Mouse (Mus musculus): ENCODE data around the gene Gm45337.
"Not testable (repeated sequence)": the region's sequence is repeated elsewhere in the genome, so short reads cannot be mapped to it uniquely, and the experiment has no call there.

Gm45337 gene

GRCm38 (mm10) chr7:142144507-142144906, at the start of gene Gm45337:
Gene Gm45337 (minus strand): TSS chr7:142144607.
- DNase-seq: no peak

DNA sequence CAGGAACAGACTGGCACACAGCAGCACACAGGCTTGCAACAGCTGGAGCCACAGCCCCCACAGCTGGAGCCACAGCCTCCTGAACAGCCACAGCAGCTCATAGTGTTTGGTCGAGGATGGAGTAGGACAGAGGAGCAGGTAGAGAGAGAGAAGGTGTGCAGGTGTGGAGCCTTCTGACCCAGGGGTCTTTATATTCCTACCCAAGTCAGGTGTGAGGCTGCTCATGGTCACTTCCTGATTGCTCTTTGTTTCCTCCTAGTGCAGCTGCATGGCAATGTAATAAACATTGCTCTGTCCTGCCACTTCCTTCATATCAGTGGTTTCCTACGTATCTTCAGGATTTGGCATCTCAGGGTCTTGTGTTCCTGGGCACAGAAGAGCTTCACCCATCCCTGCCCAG, 45.9 kb upstream of the Gm45337 start, which contains the start of gene Gm10153:
Gene Gm10153, minus strand, starts transcription at position 101 of the 400 bp plus-strand sequence.
- no peak for DNase-seq

- no peak for DNase-seq
These were observed 43.7 kb upstream of the Gm45337 start for GRCm38 (mm10) chr7:142188156-142188555.

- DNase-seq: no peak
These were observed 36.6 kb upstream of the Gm45337 start for GRCm38 (mm10) chr7:142181021-142181420.

GRCm38 (mm10) chr7:142178685-142179084, 34.3 kb upstream of the Gm45337 start:
- DNase-seq: no peak

DNA sequence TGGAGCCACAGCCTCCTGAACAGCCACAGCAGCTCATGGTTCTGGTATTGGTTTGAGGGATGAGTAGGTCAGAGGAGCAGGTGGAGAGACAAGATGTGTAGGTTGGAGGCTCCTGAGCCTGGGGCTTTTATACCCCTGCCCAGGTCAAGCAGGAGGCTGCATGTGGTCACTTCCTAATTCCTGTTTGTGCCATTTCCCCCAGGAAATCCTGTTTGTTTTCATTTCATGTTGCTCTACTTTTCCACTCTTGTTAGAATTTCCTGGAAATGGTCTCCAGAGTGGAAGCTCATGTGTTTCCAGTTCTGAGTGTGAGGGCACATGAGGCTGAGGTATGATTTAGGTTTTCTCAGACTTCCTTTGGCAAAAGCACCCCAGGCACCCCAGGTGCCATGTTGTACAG, 31.5 kb upstream of the Gm45337 start, which contains the start of gene Krtap5-2:
Gene Krtap5-2, minus strand, starts transcription at position 101 of the 400 bp plus-strand sequence.
- not testable (repeated sequence) for DNase-seq

DNA sequence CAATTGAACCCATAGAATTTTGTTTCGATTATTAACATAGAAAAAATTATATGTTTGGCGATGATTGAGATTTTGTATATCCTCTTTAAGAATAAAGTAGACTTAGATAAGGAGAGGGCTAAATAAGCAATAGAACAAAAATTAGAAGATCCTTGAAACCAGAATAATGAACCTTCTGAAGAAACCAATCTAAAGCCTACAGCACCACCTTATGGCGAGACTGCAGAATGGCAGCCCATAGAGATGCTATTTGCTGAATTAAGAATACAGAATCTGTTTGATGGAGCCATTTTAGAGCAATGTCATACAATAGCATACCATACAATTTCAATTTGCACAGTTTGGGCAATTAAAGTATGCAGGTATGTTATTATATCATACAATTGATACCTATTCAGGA, 25.4 kb upstream of the Gm45337 start:
- DNase-seq: no peak

DNA sequence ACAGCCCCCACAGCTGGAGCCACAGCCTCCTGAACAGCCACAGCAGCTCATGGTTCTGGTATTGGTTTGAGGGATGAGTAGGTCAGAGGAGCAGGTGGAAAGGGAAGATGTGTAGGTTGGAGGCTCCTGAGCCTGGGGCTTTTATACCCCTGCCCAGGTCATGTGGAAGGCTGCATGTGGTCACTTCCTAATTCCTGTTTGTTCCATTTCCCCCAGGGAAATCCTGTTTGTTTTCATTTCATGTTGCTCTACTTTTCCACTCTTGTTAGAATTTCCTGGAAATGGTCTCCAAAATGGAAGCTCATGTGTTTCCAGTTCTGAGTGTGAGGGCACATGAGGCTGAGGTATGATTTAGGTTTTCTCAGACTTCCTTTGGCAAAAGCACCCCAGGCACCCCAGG, 21.2 kb upstream of the Gm45337 start, which contains the start of gene Gm4553:
Gene Gm4553, minus strand, starts transcription at position 101 of the 400 bp plus-strand sequence.
- not testable (repeated sequence) for DNase-seq

DNA sequence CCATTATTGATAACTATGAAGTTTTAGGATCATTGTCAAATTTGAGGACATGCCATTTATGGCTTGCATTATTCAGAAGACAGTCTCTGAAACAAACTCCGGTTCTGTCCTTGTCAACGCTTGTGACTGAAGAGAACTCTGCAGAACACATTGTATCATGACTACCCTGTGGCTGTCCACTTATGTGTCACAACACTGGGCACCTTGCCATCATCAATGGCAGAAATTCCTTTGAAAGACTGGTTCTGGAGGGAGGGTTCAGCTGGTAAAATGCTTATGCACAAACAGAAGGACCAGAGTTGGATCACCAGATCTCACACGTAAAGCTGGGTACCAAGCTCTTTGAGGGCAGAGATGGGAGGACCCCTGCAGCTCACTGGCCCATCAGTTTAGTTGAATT, 15.0 kb upstream of the Gm45337 start:
- no peak for DNase-seq

- DNase-seq: not testable (repeated sequence)
These were observed 12.6 kb upstream of the Gm45337 start, which contains the start of gene Gm29735 for GRCm38 (mm10) chr7:142157013-142157412. Gene Gm29735 (minus strand): TSS chr7:142157113.

GRCm38 (mm10) chr7:142155308-142155707, 10.9 kb upstream of the Gm45337 start:
- DNase-seq: no peak

DNA sequence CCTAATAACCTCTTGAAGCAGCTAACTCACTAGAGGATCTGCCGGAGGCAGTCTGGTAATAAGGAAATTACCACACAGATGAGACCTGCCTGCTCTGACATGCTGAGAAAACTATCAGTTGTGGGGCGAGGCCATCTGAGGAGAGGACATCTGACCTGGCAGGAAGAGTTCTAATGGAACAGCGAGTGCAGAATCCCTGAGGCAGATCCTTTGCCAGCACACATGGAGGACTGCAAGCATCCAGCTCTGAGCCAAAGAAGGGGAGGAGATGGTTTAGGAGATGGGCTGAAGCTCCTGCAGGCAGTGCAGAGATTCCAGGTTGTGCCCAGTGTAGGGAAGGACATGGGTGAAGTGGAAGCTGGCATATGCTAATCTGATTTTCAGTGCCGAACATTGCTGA, 7.8 kb upstream of the Gm45337 start:
- DNase-seq: no peak

DNA sequence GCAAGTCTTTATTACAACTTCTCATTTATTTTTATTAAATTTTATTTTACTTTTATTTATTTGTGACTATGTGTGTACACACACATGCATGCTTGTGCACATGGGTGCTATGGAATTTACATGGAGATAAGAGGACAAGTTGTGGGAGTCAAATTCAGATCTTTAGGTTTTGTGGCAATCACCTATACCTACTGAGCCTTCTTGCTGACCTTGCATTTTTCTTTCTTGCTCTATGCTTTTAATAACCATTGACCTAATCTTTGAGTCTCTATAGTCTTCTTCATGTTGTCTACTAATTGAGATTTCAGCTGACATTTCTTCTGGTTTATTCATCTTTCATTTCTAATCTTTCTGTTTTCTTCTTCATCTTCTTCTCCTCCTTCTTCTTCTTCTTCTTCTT, 4.2 kb upstream of the Gm45337 start:
- no peak for DNase-seq

- DNase-seq: peak in 1 of 2 experiments; percentile 6
These were observed 1.6 kb upstream of the Gm45337 start for GRCm38 (mm10) chr7:142146033-142146432.

GRCm38 (mm10) chr7:142145413-142145940, 1.1 kb upstream of the Gm45337 start:
- no peak for DNase-seq

DNA sequence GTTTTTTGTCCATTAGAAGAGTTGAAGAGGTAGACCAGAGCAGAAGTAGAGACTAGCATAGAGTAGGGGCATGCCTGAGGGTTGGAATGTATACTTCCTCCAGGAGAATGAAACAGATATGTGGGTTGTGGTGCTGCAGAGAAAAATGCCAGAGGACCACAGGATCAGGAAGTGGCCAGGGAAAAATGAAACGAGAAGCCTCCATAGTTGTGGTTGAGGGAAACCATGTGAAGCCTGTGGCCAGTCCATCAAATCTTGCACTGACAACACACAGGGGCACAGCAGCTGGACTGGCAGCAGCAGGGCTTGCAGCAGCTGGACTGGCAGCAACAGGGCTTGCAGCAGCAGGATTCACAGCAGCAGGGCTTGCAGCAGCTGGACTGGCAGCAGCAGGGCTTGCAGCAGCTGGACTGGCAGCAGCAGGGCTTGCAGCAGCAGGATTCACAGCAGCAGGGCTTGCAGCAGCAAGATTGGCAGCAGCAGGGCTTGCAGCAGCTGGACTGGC, 849 bp downstream of the Gm45337 start:
- not testable (repeated sequence) for DNase-seq

DNA sequence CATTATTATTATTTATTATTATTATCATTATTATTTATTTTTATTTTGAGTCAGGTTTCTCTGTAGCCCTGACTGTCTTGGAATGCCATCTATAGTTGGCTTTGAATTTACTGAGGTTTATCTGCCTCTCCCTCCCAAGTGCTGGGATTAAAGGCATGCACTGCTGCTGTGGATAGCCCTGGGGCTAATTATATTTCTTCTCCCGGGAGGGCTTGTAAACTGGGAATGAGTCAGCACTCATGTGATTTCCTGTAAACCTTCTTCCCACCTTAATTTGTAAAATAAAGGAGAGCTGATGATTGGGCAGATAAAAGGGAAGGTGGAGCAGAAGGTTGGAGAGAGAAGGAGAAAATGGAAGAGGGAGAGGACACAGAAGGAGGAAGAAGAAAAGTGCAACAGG, 3.7 kb downstream of the Gm45337 start:
- no peak for DNase-seq

DNA sequence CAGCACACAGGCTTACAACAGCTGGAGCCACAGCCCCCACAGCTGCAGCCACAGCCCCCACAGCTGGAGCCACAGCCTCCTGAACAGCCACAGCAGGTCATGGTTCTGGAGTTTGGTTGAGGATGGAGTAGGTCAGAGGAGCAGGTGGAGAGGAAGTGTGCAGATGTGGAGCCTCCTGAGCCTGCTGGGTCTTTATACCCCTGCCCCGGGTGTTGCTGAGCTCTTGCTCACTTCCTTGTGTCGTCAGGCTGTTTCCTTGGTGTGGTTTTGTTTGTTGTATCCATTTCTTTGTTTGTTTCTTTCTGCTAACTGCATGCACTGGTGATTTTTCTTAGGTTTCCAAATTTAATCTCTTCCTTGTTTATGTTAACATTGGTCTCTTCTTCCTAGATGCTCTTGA, 8.5 kb downstream of the Gm45337 start, which contains the start of gene Gm39115:
Gene Gm39115, minus strand, starts transcription at position 101 of the 400 bp plus-strand sequence.
- DNase-seq: not testable (repeated sequence)

DNA sequence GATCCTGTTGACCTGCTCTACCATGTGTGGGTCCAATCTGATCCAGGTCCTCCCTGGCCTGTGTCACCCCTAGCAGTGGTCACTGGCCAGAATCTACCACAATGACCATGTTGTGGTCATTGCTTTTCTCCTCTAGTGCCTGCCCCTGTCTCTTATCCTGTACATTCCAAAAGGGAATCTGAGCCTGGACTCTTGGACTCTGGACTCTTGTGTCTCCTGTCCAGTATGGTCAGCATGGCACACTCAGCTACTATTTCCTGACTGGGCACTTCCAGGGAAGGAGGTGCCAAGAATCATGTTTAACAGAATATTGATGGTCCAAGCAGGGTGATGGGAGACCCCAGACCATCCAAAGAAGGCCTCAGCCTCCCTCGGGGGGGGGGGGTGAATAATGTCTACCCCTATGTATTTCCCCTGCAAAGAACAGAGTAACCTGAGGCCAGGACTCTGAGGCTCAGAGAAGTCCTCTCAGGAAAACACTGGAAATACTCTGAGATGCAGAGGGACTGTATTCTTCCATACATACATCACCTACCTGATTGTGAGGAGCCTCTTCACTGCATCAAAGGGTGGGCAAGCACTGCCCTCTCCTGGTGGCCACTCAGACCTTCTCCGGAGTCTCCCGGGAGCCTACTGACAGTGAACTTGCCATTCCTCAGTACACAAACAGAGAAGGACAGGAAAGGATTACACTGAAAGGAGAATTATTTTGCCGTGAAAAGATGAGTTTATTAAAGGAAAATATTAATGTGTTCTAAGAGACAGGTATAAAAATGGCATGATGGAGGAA, 10.0 kb downstream of the Gm45337 start:
- no peak for DNase-seq

DNA sequence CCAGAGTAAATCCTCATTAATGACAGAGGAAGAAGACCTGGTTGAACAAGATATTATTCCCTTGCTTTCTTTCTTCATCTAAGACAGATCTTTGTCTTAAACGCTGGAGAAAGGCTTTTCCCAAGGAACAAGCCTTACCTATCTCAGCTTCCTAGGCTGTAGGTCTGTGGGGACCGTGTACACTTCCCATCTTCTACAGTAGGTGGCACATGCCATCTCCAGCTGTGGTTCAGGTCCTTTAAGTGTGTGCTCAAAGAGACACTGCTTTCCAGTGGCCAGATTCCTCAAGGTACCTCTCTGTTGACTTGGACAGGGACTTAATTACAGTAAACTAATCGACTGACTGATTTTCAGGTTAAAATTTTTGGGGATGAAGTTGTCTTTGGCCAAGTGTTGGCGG, 15.6 kb downstream of the Gm45337 start:
- DNase-seq: no peak

DNA sequence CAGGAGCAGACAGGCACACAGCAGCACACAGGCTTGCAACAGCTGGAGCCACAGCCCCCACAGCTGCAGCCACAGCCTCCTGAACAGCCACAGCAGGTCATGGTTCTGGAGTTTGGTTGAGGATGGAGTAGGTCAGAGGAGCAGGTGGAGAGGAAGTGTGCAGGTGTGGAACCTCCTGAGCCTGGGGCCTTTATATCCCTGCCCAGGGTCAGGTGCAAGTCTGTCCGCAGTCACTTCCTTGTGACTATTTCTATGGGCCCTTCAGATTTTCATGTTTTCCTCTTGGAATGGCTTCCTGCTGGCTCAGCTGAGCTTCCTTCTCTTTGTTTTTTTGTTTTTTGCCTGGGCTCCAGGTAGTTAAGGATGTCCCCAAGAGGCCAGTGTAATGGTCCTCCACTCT, 23.8 kb downstream of the Gm45337 start, which contains the start of gene Gm45618:
Gene Gm45618, minus strand, starts transcription at position 101 of the 400 bp plus-strand sequence.
- DNase-seq: not testable (repeated sequence)

- no peak for DNase-seq
These were observed 24.8 kb downstream of the Gm45337 start for GRCm38 (mm10) chr7:142119632-142120031.

DNA sequence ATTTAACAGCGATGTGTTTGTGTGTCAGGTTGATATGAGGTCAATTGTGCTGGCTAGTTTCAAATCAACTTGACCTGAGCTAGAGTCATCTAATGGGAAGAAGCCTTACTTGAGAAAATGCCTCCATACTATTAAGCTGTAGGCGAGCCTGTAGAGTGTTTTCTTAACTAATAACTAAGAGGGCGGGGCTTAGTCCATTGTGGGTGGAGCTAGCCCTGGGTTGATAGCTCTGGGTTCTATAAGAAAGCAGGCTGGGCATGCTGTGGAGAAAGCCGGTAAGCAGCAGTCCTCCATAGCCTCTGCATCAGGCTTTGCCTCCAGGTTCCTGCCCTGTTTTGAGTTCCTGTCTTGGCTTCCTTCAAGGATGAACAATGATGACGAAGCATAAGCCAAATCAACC, 39.7 kb downstream of the Gm45337 start:
- DNase-seq: no peak

GRCm38 (mm10) chr7:142097776-142098175, 46.6 kb downstream of the Gm45337 start:
- DNase-seq: peak; percentile 68 to 69
